Mouse (Mus musculus) MEL (cell line): ENCODE measurements around the gene Krt77. TPM values are rescaled to one million over a fixed set of nuclear protein-coding genes. Genes with fewer than 3 reads are reported as not detected.

Experiments
- DNase-seq: peaks from one replicate; pipeline ENCODE4 v3.0.0; 2011; ENCODE audit warnings: low read depth, low spot score
- H3K27ac ChIP-seq: 2 replicates; pipeline ENCODE4 v1.5.1; 2012; ENCODE audit warnings: low read depth, mild to moderate bottlenecking, control low read depth, low read length, moderate library complexity; ENCODE audit not compliant: control insufficient read depth
- H3K27me3 ChIP-seq, 2 experiments: fragments of 150-350 bp in 1 of 2; sonication (generic) in 1 of 2; 2 replicates each; pipeline ENCODE4 v1.6.1; 2012; ENCODE audit warnings: low read length in 2 of 2, mild to moderate bottlenecking in 2 of 2, improper control_type of control experiment in 1 of 2, moderate library complexity in 1 of 2; ENCODE audit not compliant: insufficient read depth in 2 of 2, control insufficient read depth in 1 of 2
- H3K36me3 ChIP-seq, 2 experiments: 2 replicates each; pipeline ENCODE4 v1.6.1; 2012 to 2014; ENCODE audit warnings: low read length in 2 of 2, improper control_type of control experiment in 1 of 2, inconsistent platforms in 1 of 2, mild to moderate bottlenecking in 1 of 2; ENCODE audit not compliant: insufficient read depth in 2 of 2, control insufficient read depth in 1 of 2
- H3K4me1 ChIP-seq, 2 experiments: fragments of 150-350 bp in 1 of 2; sonication (generic) in 1 of 2; 2 replicates each; pipeline ENCODE4 v1.6.1; 2012; ENCODE audit warnings: low read length in 2 of 2, improper control_type of control experiment in 1 of 2, mild to moderate bottlenecking in 1 of 2; ENCODE audit not compliant: insufficient read depth in 2 of 2, control insufficient read depth in 1 of 2
- H3K4me3 ChIP-seq, 2 experiments: fragments of 150-350 bp in 1 of 2; sonication (generic) in 1 of 2; 2 replicates each; pipeline ENCODE4 v1.5.1; 2012; ENCODE audit warnings: low read depth in 2 of 2, low read length in 2 of 2, mild to moderate bottlenecking in 2 of 2, moderate library complexity in 2 of 2, control low read depth in 1 of 2, improper control_type of control experiment in 1 of 2; ENCODE audit not compliant: control insufficient read depth in 1 of 2, insufficient read depth in 1 of 2
- H3K79me2 ChIP-seq: 2 replicates; pipeline ENCODE4 v1.6.1; 2012; ENCODE audit warnings: mild to moderate bottlenecking, low read length, moderate library complexity; ENCODE audit not compliant: control insufficient read depth, poor library complexity, insufficient read depth
- H3K9ac ChIP-seq: 2 replicates; pipeline ENCODE4 v1.6.1; 2012; ENCODE audit warnings: low read depth, mild to moderate bottlenecking, control low read depth, low read length, moderate library complexity; ENCODE audit not compliant: control insufficient read depth, poor library complexity, severe bottlenecking
- H3K9me3 ChIP-seq: fragments of 150-350 bp; sonication (generic); replicated peaks from 2 replicates; pipeline ENCODE4 v1.6.1; 2012; ENCODE audit warnings: mild to moderate bottlenecking, low read length, improper control_type of control experiment, moderate library complexity; ENCODE audit not compliant: insufficient read depth
- BHLHE40 ChIP-seq: IDR thresholded peaks from 2 replicates; pipeline ENCODE4 v1.6.1; 2012; ENCODE audit warnings: low read depth, mild to moderate bottlenecking, inconsistent platforms, low read length, improper control_type of control experiment, borderline replicate concordance
- CHD1 ChIP-seq: IDR thresholded peaks from 2 replicates; pipeline ENCODE4 v1.6.1; 2012; ENCODE audit warnings: low read depth, mild to moderate bottlenecking, inconsistent platforms, low read length, improper control_type of control experiment
- ELF1 ChIP-seq: IDR thresholded peaks from 2 replicates; pipeline ENCODE4 v1.6.1; 2014; ENCODE audit warnings: low read depth, mild to moderate bottlenecking, inconsistent platforms, low read length, improper control_type of control experiment, moderate library complexity
- EP300 ChIP-seq, 2 experiments: IDR thresholded peaks; 2 replicates each; pipeline ENCODE4 v1.6.1; 2011; ENCODE audit warnings: improper control_type of control experiment in 2 of 2, low read length in 2 of 2, low read depth in 1 of 2, mild to moderate bottlenecking in 1 of 2
- ETS1 ChIP-seq: IDR thresholded peaks from 2 replicates; pipeline ENCODE4 v1.6.1; 2012; ENCODE audit warnings: low read depth, mild to moderate bottlenecking, inconsistent platforms, low read length, improper control_type of control experiment, moderate library complexity
- GATA1 ChIP-seq: IDR thresholded peaks from 2 replicates; pipeline ENCODE4 v1.6.1; 2011; ENCODE audit warnings: low read depth, low read length, improper control_type of control experiment
- HCFC1 ChIP-seq: IDR thresholded peaks from 2 replicates; pipeline ENCODE4 v1.6.1; 2012; ENCODE audit warnings: low read depth, mild to moderate bottlenecking, inconsistent platforms, low read length, improper control_type of control experiment, moderate library complexity
- KAT2A ChIP-seq: conservative IDR thresholded peaks from 2 replicates; pipeline ENCODE4 v1.6.1; 2012; ENCODE audit warnings: low read depth, low read length, improper control_type of control experiment, inconsistent platforms
- MAZ ChIP-seq: IDR thresholded peaks from 2 replicates; pipeline ENCODE4 v1.6.1; 2012; ENCODE audit warnings: low read depth, mild to moderate bottlenecking, inconsistent platforms, low read length, improper control_type of control experiment
- MEF2A ChIP-seq: IDR thresholded peaks from 2 replicates; pipeline ENCODE4 v1.6.1; 2014; ENCODE audit warnings: low read depth, mild to moderate bottlenecking, inconsistent platforms, low read length, improper control_type of control experiment; ENCODE audit not compliant: poor library complexity, insufficient replicate concordance, severe bottlenecking; ENCODE audit errors: extremely low read depth
- MXI1 ChIP-seq: IDR thresholded peaks from 2 replicates; pipeline ENCODE4 v1.6.1; 2011; ENCODE audit warnings: mild to moderate bottlenecking, low read depth, low read length, improper control_type of control experiment
- MYB ChIP-seq: IDR thresholded peaks from 2 replicates; pipeline ENCODE4 v1.6.1; 2011; ENCODE audit warnings: mild to moderate bottlenecking, low read depth, low read length, improper control_type of control experiment
- MYC ChIP-seq: IDR thresholded peaks from 2 replicates; pipeline ENCODE4 v1.6.1; 2011; ENCODE audit warnings: low read depth, mild to moderate bottlenecking, low read length, improper control_type of control experiment, moderate library complexity
- NELFE ChIP-seq: IDR thresholded peaks from 2 replicates; pipeline ENCODE4 v1.6.1; 2011; ENCODE audit warnings: low read depth, low read length, improper control_type of control experiment
- NRF1 ChIP-seq: IDR thresholded peaks from 2 replicates; pipeline ENCODE4 v1.6.1; 2014; ENCODE audit warnings: low read depth, mild to moderate bottlenecking, inconsistent platforms, low read length, improper control_type of control experiment, moderate library complexity; ENCODE audit not compliant: poor library complexity, insufficient read depth, severe bottlenecking
- POLR2A ChIP-seq, 2 experiments: IDR thresholded peaks; 2 replicates each; pipeline ENCODE4 v1.6.1; 2011 to 2012; ENCODE audit warnings: low read length in 2 of 2, mild to moderate bottlenecking in 2 of 2, control low read depth in 1 of 2, improper control_type of control experiment in 1 of 2, low read depth in 1 of 2, moderate library complexity in 1 of 2; ENCODE audit not compliant: control insufficient read depth in 1 of 2, insufficient read depth in 1 of 2, poor library complexity in 1 of 2
- POLR2AphosphoS2 ChIP-seq: IDR thresholded peaks from 2 replicates; pipeline ENCODE4 v1.6.1; 2011; ENCODE audit warnings: low read length, improper control_type of control experiment
- POLR2AphosphoS5 ChIP-seq: IDR thresholded peaks from 2 replicates; pipeline ENCODE4 v1.6.1; 2012; ENCODE audit warnings: low read depth, borderline replicate concordance, mild to moderate bottlenecking, inconsistent platforms, low read length, moderate library complexity, mixed read lengths
- SIN3A ChIP-seq: IDR thresholded peaks from 2 replicates; pipeline ENCODE4 v1.6.1; 2012; ENCODE audit warnings: low read length, improper control_type of control experiment, inconsistent platforms
- SMC3 ChIP-seq: IDR thresholded peaks from 2 replicates; pipeline ENCODE4 v1.6.1; 2011; ENCODE audit warnings: low read depth, low read length, improper control_type of control experiment
- TBP ChIP-seq: IDR thresholded peaks from 2 replicates; pipeline ENCODE4 v1.8.0; 2011; ENCODE audit warnings: low read depth, low read length, improper control_type of control experiment
- USF2 ChIP-seq, 2 experiments: IDR thresholded peaks; 2 replicates each; pipeline ENCODE4 v1.6.1; 2011 to 2012; ENCODE audit warnings: improper control_type of control experiment in 2 of 2, low read length in 2 of 2, borderline replicate concordance in 1 of 2, inconsistent platforms in 1 of 2, low read depth in 1 of 2, mild to moderate bottlenecking in 1 of 2; ENCODE audit not compliant: insufficient read depth in 1 of 2
- ZC3H11A ChIP-seq: IDR thresholded peaks from 2 replicates; pipeline ENCODE4 v1.6.1; 2012; ENCODE audit warnings: low read depth, mild to moderate bottlenecking, inconsistent platforms, low read length, improper control_type of control experiment
- ZMIZ1 ChIP-seq: IDR thresholded peaks from 2 replicates; pipeline ENCODE4 v1.6.1; 2012; ENCODE audit warnings: low read depth, mild to moderate bottlenecking, inconsistent platforms, low read length, improper control_type of control experiment, moderate library complexity
- ZNF384 ChIP-seq: IDR thresholded peaks from 2 replicates; pipeline ENCODE4 v1.6.1; 2012; ENCODE audit warnings: low read depth, mild to moderate bottlenecking, inconsistent platforms, low read length, improper control_type of control experiment
- polyA plus RNA-seq, 2 experiments: library from polyadenylated mRNA; stranded (reverse) in 1 of 2; unstranded in 1 of 2; fragments of >175 nt in 1 of 2; fragments of >200 nt in 1 of 2; gene quantifications; 2 replicates each; pipeline versions ENCODE4 v1.2.1 to v1.2.4; 2012; ENCODE audit warnings: low replicate concordance in 2 of 2, low read depth in 1 of 2; ENCODE audit not compliant: insufficient read length in 2 of 2, insufficient read depth in 1 of 2, missing spikeins in 1 of 2
- total RNA-seq: library from RNA; depleted of rRNA; stranded (reverse); fragments of 300-350 nt; gene quantifications from 2 replicates; pipeline ENCODE4 v1.2.3, GENCODE M21; 2012

The Krt77 gene
- total and polyA plus RNA-seq, 3 experiments, result not detected

- H3K4me3 ChIP-seq, result no peak overlapping the region
- no peaks in the 10 kb centered on the region; a peak in 2 of 4 replicates for H3K27me3 ChIP-seq
Measured at GRCm38 (mm10) chr15:101855732-101856131, 13.8 kb downstream of the Krt77 start.

GRCm38 (mm10) chr15:101854294-101854693 lies 15.2 kb downstream of the Krt77 start:
- Histone ChIP-seq H3K9me3 (no peaks in the 10 kb centered on the region), H3K4me3 (no peak overlapping the region), H3K27ac (no peak overlapping the region), H3K36me3 (no peaks in the 10 kb centered on the region), H3K79me2 (no peaks in the 10 kb centered on the region), H3K9ac (no peak overlapping the region), H3K27me3 (peaks cover 0 to 4% of the 10 kb centered on the region in 2 experiments; a peak in 2 of 4 replicates), H3K4me1 (no peaks in the 10 kb centered on the region)
- DNase-seq, result no peak
- TF ChIP-seq ZC3H11A, result no peak
- TF ChIP-seq USF2 (IDR thresholded peaks at IDR 0.05; ENCODE audit: borderline replicate concordance in 1 of 2, insufficient read depth in 1 of 2, low read depth in 1 of 2, low read length in 2 of 2), result no peak
- TF ChIP-seq MAZ, result no peak
- TF ChIP-seq ZMIZ1, result no peak
- TF ChIP-seq GATA1, result no peak
- TF ChIP-seq SIN3A, result no peak
- TF ChIP-seq CHD1, result no peak
- TF ChIP-seq MXI1, result no peak
- no peak for TF ChIP-seq NELFE
- TF ChIP-seq TBP, result no peak
- TF ChIP-seq SMC3, result no peak
- no peak for TF ChIP-seq ETS1
- no peak for TF ChIP-seq KAT2A
- no peak for TF ChIP-seq NRF1
- TF ChIP-seq MYC, result no peak
- TF ChIP-seq ZNF384, result no peak
- no peak for TF ChIP-seq MYB
- no peak for TF ChIP-seq HCFC1
- no peak for TF ChIP-seq BHLHE40
- no peak for TF ChIP-seq POLR2AphosphoS5

More at GRCm38 (mm10) chr15:101855732-101856131, 13.8 kb downstream of the Krt77 start:
- TF ChIP-seq MEF2A, result no peak
- no peak for TF ChIP-seq MYC
- TF ChIP-seq GATA1, result no peak
- no peak for TF ChIP-seq POLR2AphosphoS5
- no peak for TF ChIP-seq EP300 (IDR thresholded peaks at IDR 0.05; ENCODE audit: low read depth in 1 of 2, low read length in 2 of 2)
- TF ChIP-seq SIN3A, result no peak
- no peak for TF ChIP-seq POLR2A (IDR thresholded peaks at IDR 0.05; ENCODE audit: control insufficient read depth in 1 of 2, insufficient read depth in 1 of 2, low read depth in 1 of 2, low read length in 2 of 2, poor library complexity in 1 of 2)
- TF ChIP-seq POLR2AphosphoS2, result no peak
- TF ChIP-seq CHD1, result no peak
- TF ChIP-seq ELF1, result no peak
- Histone ChIP-seq H3K9me3 (no peaks in the 10 kb centered on the region), H3K27ac (no peak overlapping the region), H3K79me2 (no peaks in the 10 kb centered on the region), H3K36me3 (no peaks in the 10 kb centered on the region), H3K4me1 (no peaks in the 10 kb centered on the region), H3K9ac (no peak overlapping the region)
- no peak for DNase-seq
